Mouse (Mus musculus) left cerebral cortex, adult 2 months (tissue): ENCODE measurements around the gene Tekt4. TPM values are rescaled to one million over a fixed set of nuclear protein-coding genes. Genes with fewer than 3 reads are reported as not detected.
A peak's percentile ranks its signal among the peaks of the same experiment; 100 is the strongest.

Experiments
- DNase-seq, 2 experiments: peaks; one replicate each; pipeline ENCODE4 v3.0.0; 2021 to 2022; ENCODE audit warnings: low spot score in 2 of 2, mixed read lengths in 1 of 2; ENCODE audit errors: extremely low spot score in 1 of 2
- H3K27ac ChIP-seq: fragments of 200-600 bp; 2 replicates; pipeline ENCODE4 v1.8.1; 2022
- H3K4me3 ChIP-seq: fragments of 200-600 bp; 2 replicates; pipeline ENCODE4 v1.8.1; 2022
- CTCF ChIP-seq: fragments of 200-600 bp; IDR thresholded peaks from 2 replicates; pipeline ENCODE4 v1.8.1; 2022; ENCODE audit warnings: antibody characterized with exemption, mild to moderate bottlenecking, moderate library complexity
- intact Hi-C: fragments of 180-260 bp; cut with DNase I; formaldehyde crosslinking; loops from one replicate; pipeline ENCODE4 v1.15.1; 2025
- total RNA-seq, 2 experiments: library from RNA; stranded (reverse); gene quantifications; 2 replicates each; pipeline ENCODE4 v1.2.3; 2021

Gene Tekt4
- total RNA-seq, 2 experiments from 2014 or later, result 2.1 to 2.4 TPM

DNA sequence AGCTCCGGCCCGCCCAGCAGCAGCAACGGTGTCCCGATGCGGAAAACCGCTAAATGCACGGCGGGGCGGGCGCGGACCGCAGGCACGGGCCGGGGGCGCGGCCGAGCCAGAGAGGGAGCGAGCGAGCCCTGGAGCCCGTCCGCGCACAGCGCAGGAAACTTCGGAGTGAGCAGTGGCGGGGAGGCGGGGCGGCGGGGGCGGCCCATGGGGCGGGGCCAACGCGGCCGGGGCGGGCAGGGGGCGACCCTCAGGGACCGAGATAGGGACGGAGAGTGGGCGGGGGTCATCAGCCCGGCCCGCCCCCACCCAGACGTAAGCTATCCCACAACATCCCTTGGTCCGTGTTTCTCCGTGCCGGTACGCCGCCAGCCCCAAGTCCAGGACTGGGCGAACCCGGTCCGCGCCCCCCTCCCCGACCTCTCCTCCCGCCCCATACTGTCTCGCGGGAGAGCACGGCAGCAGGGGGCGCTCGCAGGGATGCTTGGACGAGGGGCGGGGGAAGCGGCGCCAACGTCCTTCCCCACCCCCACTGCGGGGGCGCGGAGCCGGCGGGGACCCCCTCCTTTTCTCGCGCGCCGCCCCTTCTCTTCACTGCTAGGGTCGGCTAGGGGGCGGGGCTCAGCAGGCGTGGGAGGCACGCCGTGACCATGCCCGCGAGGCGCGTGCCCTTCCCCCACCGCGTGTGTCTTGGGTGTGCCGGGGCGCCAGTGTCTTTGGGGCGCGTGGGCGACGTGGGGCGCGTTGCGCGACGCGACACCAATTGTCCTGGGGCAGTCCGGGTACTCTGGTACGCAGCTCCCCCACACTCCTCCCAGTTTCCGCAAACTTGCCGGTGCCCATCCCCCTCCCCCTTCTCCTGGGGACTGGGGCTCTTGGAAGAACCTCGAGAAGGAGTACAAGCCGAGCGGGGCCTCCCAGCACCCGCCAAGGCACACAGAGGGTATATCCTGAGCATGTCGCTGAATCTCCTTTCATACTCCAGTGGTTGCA, 20.5 kb upstream of the Tekt4 start, which contains the start of gene Cacna1h:
Gene Cacna1h (minus strand): TSS at position 167 of the 990 bp plus-strand sequence.
- TF ChIP-seq CTCF, result peak; percentile 64
- Histone ChIP-seq H3K4me3 (peak within 1 kb of the TSS; percentile 74), H3K27ac (peak within 1 kb of the TSS; percentile 61)
- intact Hi-C loops, result loop anchor here (2.0 kb wide), 1 partner anchor 23 kb away; no protein-coding TSS in a partner anchor
- DNase-seq, result peak; percentile 69 to 79

DNA sequence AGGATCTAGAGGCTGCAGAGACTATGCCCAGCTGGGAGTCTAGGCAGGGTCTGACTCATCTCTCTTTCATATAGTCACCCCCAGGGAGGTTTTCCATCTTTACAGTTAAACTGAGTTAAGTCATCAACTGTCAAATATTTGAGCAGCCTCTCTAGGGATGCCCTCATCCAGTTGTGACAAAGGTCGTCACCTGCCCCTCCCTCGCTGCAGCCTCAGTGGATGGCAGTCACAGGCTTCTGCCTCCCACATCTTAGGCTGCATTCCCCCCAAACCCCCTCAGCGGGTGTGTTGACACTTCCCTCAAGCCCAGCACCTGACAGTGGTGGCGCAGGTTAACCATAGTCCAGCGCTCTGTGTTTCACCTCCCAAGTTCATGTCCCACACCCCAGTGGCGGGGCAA, 13.0 kb upstream of the Tekt4 start:
- DNase-seq, result no peak
- Histone ChIP-seq H3K27ac (no peak overlapping the region), H3K4me3 (no peak overlapping the region)
- TF ChIP-seq CTCF, result no peak
- intact Hi-C loops, result no loop called here

DNA sequence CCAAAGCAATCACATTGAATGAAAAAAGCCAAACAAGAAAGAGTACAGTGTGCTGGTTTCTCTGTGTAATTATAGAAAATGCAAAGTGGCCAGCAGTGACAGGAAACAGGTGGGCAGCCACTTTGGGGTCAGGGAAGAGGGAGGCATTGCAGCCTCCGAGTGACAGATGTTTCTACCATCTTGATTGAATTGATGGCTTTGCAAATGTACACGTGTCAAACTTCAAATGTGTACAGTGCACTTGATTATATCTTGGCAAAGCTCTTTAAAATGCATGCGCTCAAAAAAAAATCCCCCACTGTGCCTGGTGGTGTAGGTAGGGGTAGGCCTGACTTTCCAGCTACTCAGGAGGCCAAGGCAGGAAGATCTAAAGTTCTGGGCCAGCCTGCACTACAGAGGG, 11.5 kb upstream of the Tekt4 start:
- no peak for DNase-seq
- Histone ChIP-seq H3K27ac (no peak overlapping the region), H3K4me3 (no peak overlapping the region)
- TF ChIP-seq CTCF, result no peak
- intact Hi-C loops, result no loop called here

DNA sequence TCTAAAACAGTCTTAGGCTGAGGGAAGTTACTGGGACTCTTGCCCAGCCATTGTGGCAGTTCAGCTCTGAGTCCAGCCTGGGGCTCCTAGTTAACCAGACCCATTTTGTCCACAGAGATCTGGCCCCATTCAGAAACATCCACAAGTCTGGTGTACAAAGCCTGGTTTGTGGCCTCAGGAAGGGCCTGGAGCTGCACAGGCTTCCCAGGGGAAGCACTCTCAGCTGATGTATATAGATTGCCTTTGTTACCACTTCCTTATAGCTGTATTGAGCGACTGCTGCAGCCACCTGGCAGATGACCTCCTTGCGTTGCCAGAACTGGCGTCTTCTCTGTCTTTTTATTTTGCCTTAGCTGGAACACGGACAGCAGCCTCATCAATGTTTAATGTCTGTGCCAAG, 9.3 kb upstream of the Tekt4 start:
- Histone ChIP-seq H3K4me3 (no peak overlapping the region), H3K27ac (no peak overlapping the region)
- no peak for TF ChIP-seq CTCF
- DNase-seq, result no peak
- intact Hi-C loops, result no loop called here

DNA sequence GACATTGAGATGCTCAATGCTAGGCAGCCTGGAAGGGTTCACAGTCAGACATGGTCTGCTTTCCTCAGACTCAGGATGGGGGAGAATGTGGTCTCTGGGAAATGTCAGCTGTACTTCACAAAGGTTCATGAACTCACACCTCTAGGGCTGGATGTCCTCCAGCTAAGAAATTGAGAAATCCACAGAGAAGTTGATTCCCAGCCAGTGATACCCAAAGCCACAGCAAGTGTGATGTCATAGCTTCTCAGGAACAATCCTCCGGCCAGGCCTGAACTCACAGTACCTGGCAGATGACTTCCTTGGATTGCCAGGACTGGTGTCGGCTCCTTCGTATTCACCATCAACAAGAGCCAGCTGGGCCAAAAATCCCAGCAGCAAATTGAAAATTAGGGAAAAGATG, 8.6 kb upstream of the Tekt4 start:
- DNase-seq, result no peak
- intact Hi-C loops, result no loop called here
- Histone ChIP-seq H3K27ac (no peak overlapping the region), H3K4me3 (no peak overlapping the region)
- no peak for TF ChIP-seq CTCF

DNA sequence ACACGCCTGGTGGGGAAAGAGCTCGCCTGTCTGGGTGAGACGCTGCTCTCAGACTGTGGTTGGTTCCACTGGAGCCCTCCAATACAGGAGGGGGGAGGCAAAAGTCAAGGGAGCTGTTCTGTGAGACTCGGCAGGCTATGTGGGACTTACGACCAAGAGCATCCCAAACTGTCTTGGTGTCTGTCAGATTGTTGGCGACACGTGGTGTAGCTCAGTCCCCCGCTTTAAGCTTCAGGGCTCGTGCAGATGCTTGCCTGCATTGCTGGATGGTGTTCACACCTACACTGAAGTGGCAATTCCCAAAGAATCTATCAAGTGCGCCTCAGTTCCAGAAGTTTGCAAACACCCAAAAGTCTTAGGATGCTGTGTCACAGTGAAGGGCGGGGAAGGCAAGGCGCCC, 6.5 kb upstream of the Tekt4 start:
- no peak overlapping the region for H3K4me3 ChIP-seq
- intact Hi-C loops, result no loop called here
- no peak for TF ChIP-seq CTCF
- no peak for DNase-seq
- H3K27ac ChIP-seq, result no peak overlapping the region

DNA sequence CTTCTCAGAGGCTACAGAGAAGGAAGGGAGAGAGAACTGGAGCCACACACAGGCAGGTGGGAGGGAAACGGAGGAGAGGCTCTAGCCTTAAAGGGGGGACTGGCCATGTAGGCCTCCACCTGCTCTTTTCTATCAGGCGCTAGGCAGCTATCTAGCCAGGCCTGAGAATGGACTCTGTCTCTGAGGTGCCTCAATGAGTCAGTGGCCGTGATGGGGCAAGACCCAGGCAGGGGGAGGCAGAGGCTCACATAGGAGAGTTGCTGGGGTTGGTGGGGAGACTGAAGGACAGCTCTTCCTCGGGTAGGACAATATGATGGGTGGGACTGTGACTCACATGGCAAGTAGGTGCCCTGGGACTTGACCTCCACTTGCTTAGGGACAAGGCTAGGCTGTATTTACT, 4.1 kb upstream of the Tekt4 start:
- Histone ChIP-seq H3K27ac (no peak overlapping the region), H3K4me3 (no peak overlapping the region)
- intact Hi-C loops, result no loop called here
- DNase-seq, result no peak
- no peak for TF ChIP-seq CTCF

DNA sequence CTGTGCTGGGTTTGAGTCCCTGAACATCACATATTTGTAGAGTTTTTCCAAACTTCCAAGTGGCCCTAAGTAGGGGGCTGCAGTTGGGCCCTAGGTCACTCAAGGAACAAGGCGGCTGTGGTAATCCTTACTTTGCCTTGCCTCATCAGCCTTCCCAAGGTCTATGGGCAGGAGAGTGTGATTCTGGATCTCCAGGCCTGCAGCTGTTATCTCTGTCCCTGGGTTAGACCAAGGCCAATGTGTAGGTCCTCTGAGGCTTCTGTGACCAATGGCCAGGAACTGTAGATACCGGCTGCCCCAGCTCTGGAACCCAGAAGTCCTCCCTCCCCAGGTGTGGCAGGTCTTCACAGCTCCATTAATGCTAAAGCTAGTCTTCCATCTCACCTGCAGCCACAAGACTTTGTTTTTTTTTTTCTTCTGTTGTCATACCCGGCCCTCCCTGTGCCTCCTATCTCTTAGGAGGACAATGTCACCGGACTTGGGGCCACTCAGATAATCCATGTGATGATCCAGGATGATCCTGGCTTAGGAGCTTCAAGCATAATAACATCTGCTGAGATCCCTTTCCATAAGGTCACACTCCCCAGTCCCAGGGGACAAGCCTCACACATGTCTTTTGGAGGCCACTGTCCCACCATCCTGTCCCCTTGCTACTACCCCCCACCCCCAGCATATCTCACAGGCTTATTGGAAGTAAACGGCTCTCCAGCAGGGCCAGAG, 2.0 kb upstream of the Tekt4 start:
- no peak for TF ChIP-seq CTCF
- Histone ChIP-seq H3K4me3 (no peak overlapping the region), H3K27ac (no peak overlapping the region)
- intact Hi-C loops, result no loop called here
- no peak for DNase-seq

DNA sequence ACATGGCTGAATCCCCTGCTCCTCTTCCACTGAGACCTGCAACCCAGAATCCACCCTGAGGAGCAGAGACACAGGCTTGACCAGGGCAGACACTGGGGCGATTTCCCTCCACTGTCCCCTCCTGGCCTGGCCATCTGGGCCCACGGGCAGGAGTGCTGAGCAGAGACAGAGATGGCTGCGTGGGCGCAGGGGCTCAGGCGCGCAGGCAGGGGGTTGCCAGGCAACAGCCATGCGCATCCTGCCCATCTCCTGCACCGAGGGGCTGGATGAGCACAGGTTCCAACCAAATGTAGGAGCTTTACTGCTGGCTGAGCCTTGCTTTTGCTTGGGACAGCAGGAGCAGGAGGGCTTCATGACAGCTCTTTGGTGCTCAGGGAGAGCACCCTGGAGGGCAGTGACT, 2.1 kb downstream of the Tekt4 start:
- intact Hi-C loops, result no loop called here
- DNase-seq, result peak; percentile 65 to 73
- no peak overlapping the region for H3K4me3 ChIP-seq
- TF ChIP-seq CTCF, result no peak
- peak overlapping the region; percentile 78 for H3K27ac ChIP-seq

DNA sequence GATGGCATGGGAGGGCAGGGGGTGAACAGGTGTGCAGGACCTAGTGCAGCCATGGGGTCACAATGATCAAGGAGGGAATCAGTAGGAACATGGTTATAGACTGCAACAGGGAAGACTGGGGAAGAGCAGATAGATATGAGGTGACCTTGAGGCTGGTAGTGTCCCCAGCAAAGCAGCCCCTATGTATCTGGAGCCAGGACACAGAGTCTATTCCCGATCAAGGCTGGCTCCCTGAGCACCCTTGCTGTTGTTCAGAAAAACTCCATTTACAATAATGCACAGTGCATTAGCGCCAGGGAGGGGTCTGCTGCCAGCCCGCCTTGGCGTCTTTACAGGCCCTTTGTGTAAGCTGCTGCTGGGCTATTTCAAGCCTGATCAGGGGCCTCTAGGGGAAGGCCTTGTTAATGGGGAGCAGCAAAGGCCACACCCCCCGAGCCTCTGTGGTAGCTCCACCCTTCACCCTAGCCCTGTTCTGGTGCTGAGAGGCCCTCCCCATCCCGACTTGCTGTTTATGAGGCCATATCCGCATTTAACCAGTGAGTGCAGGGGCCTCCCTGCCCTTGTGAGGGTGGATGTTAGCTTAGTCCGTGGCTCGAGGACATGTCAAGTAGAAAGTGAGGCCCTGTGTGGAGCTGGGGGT, 7.9 kb downstream of the Tekt4 start:
- no peak for TF ChIP-seq CTCF
- H3K27ac ChIP-seq, result no peak overlapping the region
- H3K4me3 ChIP-seq, result no peak overlapping the region
- no peak for DNase-seq
- intact Hi-C loops, result no loop called here

DNA sequence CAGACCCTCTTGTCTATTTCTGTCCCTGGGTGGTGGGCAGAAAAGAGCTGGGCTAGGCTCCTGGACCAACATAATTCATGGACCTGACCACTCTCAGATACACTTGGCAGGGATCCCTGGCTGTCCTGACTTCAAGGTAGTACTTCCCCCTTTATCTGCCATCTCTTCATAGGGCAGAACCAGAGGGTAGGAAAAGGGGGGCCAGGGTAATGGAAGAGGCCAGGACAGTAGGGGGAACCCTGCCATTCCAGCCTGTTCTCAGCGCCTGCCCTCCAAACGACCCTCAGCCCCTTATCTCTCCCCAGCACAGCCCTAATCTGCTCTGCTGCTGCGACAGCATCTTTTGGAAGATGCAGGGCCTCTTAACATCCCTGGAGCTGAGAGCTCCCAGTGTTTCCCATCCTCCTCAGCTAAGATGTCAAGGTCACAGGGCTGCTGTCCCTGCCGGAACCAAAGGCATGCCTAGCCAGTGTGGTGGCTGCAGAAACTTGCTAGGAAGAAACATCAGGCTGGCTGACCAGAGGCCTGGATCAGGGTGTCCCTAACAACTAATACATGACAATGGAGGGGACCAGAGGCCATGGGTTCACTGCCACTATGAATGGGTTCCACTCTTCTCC, 9.0 kb downstream of the Tekt4 start:
- Histone ChIP-seq H3K27ac (no peak overlapping the region), H3K4me3 (no peak overlapping the region)
- no peak for DNase-seq
- no peak for TF ChIP-seq CTCF
- intact Hi-C loops, result no loop called here
